Mouse (Mus musculus) erythroblast, embryonic 14.5 days (primary cell): ENCODE results near the gene Get4.

Source experiments
- GATA1 ChIP-seq: IDR thresholded peaks from 2 replicates; pipeline ENCODE4 v1.6.1; 2012; ENCODE audit warnings: low read length, inconsistent platforms, mixed read lengths
- TAL1 ChIP-seq: IDR thresholded peaks from 3 replicates; pipeline ENCODE4 v1.6.1; 2012; ENCODE audit warnings: low read length, inconsistent platforms, mixed read lengths

DNA sequence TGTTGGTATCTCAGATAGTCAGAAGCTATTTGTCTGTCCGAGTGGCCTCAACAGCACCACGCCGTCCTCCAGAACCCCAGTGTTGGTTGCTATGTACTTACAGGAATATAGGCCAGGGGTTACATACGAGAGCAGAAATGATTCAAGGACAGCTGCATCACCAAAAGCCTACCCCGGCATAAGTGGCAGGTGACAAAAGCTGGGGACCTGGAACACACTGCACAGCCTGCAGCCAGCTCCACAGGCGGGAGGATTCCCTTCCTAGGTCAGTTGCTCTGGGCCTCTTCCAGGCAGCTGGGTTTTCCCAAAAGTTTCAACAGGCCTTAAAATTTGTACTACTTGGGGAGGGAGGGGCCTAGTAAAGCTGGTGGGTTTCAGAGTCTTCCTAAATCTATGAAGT lies 3.7 kb downstream of the Get4 start:
- no peak for TF ChIP-seq GATA1
- no peak for TF ChIP-seq TAL1
